Mouse (Mus musculus) neural tube, embryonic 14.5 days (tissue): ENCODE data around the gene Kcnq5. TPM values are rescaled to one million over a fixed set of nuclear protein-coding genes. Genes with fewer than 3 reads are reported as not detected.

Experiments used
- ATAC-seq: fragments of 200-750 bp; cut with Nextera tagmentation; 2 replicates; pipeline ENCODE4 v1.8.0; 2017; ENCODE audit warnings: low read depth, mild to moderate bottlenecking, moderate TSS enrichment, moderate library complexity
- H3K27ac ChIP-seq: fragments of 300-500 bp; sonication (generic); 2 replicates; pipeline ENCODE4 v1.5.1; 2014; ENCODE audit warnings: low read depth, mild to moderate bottlenecking, control low read depth, low read length, moderate library complexity, mixed read lengths
- H3K27me3 ChIP-seq: fragments of 300-500 bp; sonication (generic); 2 replicates; pipeline ENCODE4 v1.6.1; 2014; ENCODE audit warnings: low read length; ENCODE audit not compliant: control insufficient read depth, insufficient read depth
- H3K36me3 ChIP-seq: fragments of 300-500 bp; sonication (generic); 2 replicates; pipeline ENCODE4 v1.6.1; 2014; ENCODE audit warnings: low read length, mixed read lengths; ENCODE audit not compliant: control insufficient read depth, insufficient read depth
- H3K4me1 ChIP-seq: fragments of 300-500 bp; sonication (generic); 2 replicates; pipeline ENCODE4 v1.6.1; 2014; ENCODE audit warnings: low read length; ENCODE audit not compliant: control insufficient read depth, insufficient read depth
- H3K4me2 ChIP-seq: fragments of 300-500 bp; sonication (generic); 2 replicates; pipeline ENCODE4 v1.6.1; 2014; ENCODE audit warnings: mild to moderate bottlenecking, low read depth, low read length, control low read depth
- H3K4me3 ChIP-seq: fragments of 300-500 bp; sonication (generic); 2 replicates; pipeline ENCODE4 v1.5.1; 2014; ENCODE audit warnings: low read depth, low read length, control low read depth, mixed read lengths
- H3K9ac ChIP-seq: fragments of 300-500 bp; sonication (generic); replicated peaks from 2 replicates; pipeline ENCODE4 v1.6.1; 2014; ENCODE audit warnings: low read depth, mild to moderate bottlenecking, control low read depth, low read length, mixed read lengths
- H3K9me3 ChIP-seq: fragments of 300-500 bp; sonication (generic); 2 replicates; pipeline ENCODE4 v1.6.1; 2016; ENCODE audit warnings: low read length; ENCODE audit not compliant: control insufficient read depth
- WGBS: fragments of 180-500 bp; shearing (Covaris S2); extraction: QIAGEN DNeasy Blood & Tissue Kit; methylation state at CpG from one replicate; pipeline ENCODE4 v1.1.7; 2014; 5-methylcytosine and 5-hydroxymethylcytosine counted together
- polyA plus RNA-seq: library from polyadenylated mRNA; unstranded; fragments of >200 nt; fragmentation: Nextera tagmentation; extraction: Ambion mirVana; gene quantifications from 2 replicates; pipeline ENCODE4 v1.2.1, GENCODE M21; 2014

Kcnq5 gene
- polyA plus RNA-seq, 1 experiment from 2014 or later = 2.6 TPM

DNA sequence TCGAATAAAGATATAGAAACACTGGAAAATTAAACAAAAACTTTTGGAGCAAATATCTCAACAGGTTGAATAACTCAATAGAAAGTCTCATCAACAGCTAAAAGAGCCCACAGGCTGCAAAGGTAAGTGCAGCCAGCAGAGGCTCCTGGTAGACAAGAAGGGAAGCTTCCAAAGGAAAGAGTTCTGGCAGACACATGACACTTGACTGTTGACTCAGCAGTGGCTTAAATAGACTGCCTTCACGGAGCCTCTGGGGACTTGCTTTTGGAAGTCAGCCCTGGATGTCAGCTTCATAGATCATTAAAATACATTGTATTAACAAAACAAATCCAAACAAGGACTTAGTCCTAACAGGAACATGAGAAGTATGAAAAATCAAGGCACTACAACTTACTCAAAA, 513.5 kb downstream of the Kcnq5 start:
- Histone ChIP-seq H3K9me3 (no peaks in the 10 kb centered on the region), H3K4me2 (no peak overlapping the region), H3K4me1 (no peaks in the 10 kb centered on the region), H3K27ac (no peak overlapping the region), H3K27me3 (no peaks in the 10 kb centered on the region), H3K4me3 (no peak overlapping the region), H3K9ac (no peak overlapping the region), H3K36me3 (no peaks in the 10 kb centered on the region)
- ATAC-seq = no peak
- 82% methylated on average over 2 of the region's 2 CpGs for WGBS

DNA sequence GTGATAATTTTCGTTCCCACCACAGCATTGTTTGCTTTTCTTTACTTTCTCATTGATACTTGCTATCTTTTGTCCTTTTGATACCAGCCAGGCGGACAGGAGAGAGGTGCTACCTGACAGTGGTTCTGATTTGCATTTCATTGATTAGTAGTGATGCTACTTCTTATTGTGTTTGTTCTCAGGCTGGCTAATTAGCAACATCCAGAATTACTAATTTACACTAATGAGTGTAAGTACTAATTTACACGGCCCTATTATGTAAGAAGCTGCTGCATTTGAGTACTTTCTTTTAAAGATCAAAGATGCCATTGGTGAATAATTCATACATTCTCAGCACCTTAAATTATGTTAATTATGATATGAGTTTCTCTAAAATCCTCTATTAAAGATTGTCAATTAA, 525.0 kb downstream of the Kcnq5 start:
- H3K4me1 ChIP-seq = no peaks in the 10 kb centered on the region
- H3K4me3 ChIP-seq = no peak overlapping the region
- H3K27ac ChIP-seq = no peak overlapping the region
- no peak for ATAC-seq
- H3K4me2 ChIP-seq = no peak overlapping the region
- 64% methylated on average over 3 of the region's 3 CpGs for WGBS
- no peaks in the 10 kb centered on the region for H3K27me3 ChIP-seq
- H3K9me3 ChIP-seq = no peaks in the 10 kb centered on the region
- no peak overlapping the region for H3K9ac ChIP-seq
- H3K36me3 ChIP-seq = no peaks in the 10 kb centered on the region

DNA sequence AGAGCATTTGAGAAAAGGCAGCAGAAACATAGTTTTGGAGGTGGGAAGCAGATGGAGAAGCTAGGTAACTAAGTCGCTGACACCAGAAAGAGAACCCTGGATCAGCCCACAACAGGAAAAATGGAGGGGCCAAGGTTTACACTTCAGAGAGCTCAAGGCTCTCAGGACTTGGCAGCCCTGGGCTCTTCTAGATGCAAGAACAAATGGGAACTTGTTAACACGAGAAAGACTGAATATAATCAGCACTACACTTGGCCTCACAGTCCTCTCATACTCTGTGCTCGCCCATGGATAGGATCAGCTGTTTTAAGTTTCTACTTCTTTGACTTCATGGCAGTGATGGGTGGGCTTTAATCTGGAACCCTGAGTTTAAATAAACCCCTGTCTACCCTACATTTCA, 526.9 kb downstream of the Kcnq5 start:
- H3K4me1 ChIP-seq = no peaks in the 10 kb centered on the region
- no peak for ATAC-seq
- no peaks in the 10 kb centered on the region for H3K36me3 ChIP-seq
- H3K27me3 ChIP-seq = no peaks in the 10 kb centered on the region
- no peak overlapping the region for H3K4me2 ChIP-seq
- no peaks in the 10 kb centered on the region for H3K9me3 ChIP-seq
- no peak overlapping the region for H3K9ac ChIP-seq
- no peak overlapping the region for H3K4me3 ChIP-seq
- WGBS = 75% methylated on average over 3 of the region's 3 CpGs
- H3K27ac ChIP-seq = no peak overlapping the region

DNA sequence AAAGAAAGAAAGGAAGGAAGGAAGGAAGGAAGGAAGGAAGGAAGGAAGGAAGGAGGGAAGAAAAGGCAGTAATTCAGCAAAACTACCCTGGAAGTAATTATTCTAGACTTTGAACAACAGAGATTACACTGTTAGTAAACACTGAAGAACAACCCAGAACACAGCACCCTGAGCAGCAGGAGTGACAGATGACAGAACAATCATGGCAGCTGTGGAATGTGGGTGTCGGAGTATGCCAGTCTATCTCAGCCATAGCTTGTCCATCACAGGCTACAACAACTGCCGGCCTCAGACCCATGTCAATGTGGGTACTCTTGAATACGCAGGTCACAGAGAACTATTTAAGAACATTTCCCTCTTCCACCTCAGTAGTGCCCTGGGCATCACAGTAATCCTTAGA, 530.1 kb downstream of the Kcnq5 start:
- no peaks in the 10 kb centered on the region for H3K36me3 ChIP-seq
- ATAC-seq = no peak
- WGBS = 98% methylated on average over 3 of the region's 3 CpGs

DNA sequence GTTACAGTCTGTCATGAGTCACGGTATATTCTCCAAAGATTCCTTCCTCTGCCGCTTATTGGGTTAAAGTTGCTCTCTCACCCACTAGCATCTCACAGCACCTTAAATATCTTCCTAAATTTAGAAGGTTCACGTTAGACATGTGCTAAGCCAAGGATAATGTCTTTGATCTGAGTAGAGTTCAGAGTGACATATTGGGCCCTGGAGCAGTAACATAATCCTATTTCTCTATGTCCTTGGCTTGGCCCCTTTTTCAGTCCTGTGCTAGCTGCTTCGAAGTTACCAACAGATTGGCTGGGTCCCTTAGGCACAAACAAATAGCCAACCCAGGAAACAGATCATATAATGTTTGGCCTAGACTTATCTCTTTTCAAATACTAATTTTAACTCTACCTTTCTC, 533.7 kb downstream of the Kcnq5 start:
- H3K27ac ChIP-seq = no peak overlapping the region
- H3K4me2 ChIP-seq = no peak overlapping the region
- WGBS = 77% methylated on average over 4 of the region's 4 CpGs

More for the DNA sequence above, 530.1 kb downstream of the Kcnq5 start:
- H3K4me2 ChIP-seq = no peak overlapping the region
- no peak overlapping the region for H3K9ac ChIP-seq
- no peaks in the 10 kb centered on the region for H3K27me3 ChIP-seq
- H3K27ac ChIP-seq = no peak overlapping the region
- no peak overlapping the region for H3K4me3 ChIP-seq
- no peaks in the 10 kb centered on the region for H3K9me3 ChIP-seq
- H3K4me1 ChIP-seq = no peaks in the 10 kb centered on the region

DNA sequence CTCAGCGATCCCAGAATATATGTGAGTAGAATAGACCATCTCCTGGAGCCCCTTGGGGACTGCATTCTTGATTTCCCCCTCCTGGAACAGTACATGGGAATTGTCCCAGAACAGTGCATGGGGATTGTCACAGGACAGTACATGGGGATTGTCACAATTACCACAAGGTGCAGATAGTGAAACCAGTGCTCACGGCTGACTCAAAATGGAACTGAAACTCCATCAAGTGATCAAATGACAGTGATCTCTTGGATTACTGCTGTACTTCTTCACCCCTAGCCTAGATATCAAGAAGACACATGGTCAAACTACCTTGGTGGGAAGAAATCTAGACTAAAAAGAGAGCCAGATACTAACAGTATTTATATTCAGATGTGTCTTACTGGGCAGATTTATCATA, 536.1 kb downstream of the Kcnq5 start:
- H3K27me3 ChIP-seq = no peaks in the 10 kb centered on the region
- H3K4me2 ChIP-seq = no peak overlapping the region
- no peak overlapping the region for H3K27ac ChIP-seq
- H3K4me3 ChIP-seq = no peak overlapping the region
- no peak overlapping the region for H3K9ac ChIP-seq
- no peaks in the 10 kb centered on the region for H3K36me3 ChIP-seq
- no peaks in the 10 kb centered on the region for H3K9me3 ChIP-seq
- ATAC-seq = no peak
- no peaks in the 10 kb centered on the region for H3K4me1 ChIP-seq
- 92% methylated on average over 2 of the region's 2 CpGs for WGBS

More for the DNA sequence above, 533.7 kb downstream of the Kcnq5 start:
- no peak overlapping the region for H3K9ac ChIP-seq
- H3K27me3 ChIP-seq = no peaks in the 10 kb centered on the region
- H3K36me3 ChIP-seq = no peaks in the 10 kb centered on the region
- H3K4me1 ChIP-seq = no peaks in the 10 kb centered on the region
- no peaks in the 10 kb centered on the region for H3K9me3 ChIP-seq
- H3K4me3 ChIP-seq = no peak overlapping the region
- ATAC-seq = no peak

DNA sequence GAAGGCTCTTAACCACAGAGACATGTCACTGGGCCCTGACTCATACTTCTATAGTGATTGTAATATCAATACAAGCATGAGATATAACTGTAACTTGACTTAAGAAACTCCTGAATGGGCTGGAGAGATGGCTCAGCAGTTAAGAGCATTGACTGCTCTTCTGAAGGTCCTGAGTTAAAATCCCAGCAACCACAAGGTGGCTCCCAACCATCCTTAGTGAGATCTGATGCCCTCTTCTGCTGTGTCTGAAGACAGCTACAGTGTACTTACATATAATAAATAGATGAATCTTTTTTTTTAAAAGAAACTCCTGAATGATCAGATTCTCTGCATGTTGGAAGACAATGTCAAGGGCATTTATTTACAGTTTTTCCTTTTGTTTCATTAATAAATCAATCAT, 542.4 kb downstream of the Kcnq5 start:
- Histone ChIP-seq H3K4me1 (no peaks in the 10 kb centered on the region), H3K4me3 (no peak overlapping the region), H3K4me2 (no peak overlapping the region), H3K9me3 (no peaks in the 10 kb centered on the region), H3K27ac (no peak overlapping the region), H3K9ac (no peak overlapping the region), H3K36me3 (no peaks in the 10 kb centered on the region), H3K27me3 (no peaks in the 10 kb centered on the region)
- ATAC-seq = no peak

DNA sequence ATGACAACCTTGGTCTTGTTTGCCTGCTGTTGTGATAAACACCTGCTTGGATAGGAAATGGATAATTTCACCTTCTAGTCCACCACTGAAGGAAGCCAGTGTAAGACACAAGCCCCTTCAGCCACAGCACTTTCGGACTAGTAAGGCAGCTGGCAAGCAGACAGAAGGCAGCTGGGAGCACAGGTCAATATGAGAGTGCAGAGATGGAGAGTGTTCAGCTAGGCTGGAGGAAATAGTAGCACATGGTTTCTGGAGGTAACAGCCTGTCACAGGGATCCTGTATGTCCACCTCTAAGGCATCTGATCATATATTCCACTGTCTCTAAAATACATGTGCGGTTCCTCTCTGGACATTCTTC, 549.6 kb downstream of the Kcnq5 start:
- H3K27ac ChIP-seq = no peak overlapping the region
- no peak overlapping the region for H3K9ac ChIP-seq
- no peaks in the 10 kb centered on the region for H3K27me3 ChIP-seq
- no peak for ATAC-seq
- H3K4me2 ChIP-seq = no peak overlapping the region
- no peaks in the 10 kb centered on the region for H3K4me1 ChIP-seq
- WGBS = 96% methylated on average over 2 of the region's 2 CpGs
- no peaks in the 10 kb centered on the region for H3K36me3 ChIP-seq
- no peak overlapping the region for H3K4me3 ChIP-seq
- no peaks in the 10 kb centered on the region for H3K9me3 ChIP-seq

DNA sequence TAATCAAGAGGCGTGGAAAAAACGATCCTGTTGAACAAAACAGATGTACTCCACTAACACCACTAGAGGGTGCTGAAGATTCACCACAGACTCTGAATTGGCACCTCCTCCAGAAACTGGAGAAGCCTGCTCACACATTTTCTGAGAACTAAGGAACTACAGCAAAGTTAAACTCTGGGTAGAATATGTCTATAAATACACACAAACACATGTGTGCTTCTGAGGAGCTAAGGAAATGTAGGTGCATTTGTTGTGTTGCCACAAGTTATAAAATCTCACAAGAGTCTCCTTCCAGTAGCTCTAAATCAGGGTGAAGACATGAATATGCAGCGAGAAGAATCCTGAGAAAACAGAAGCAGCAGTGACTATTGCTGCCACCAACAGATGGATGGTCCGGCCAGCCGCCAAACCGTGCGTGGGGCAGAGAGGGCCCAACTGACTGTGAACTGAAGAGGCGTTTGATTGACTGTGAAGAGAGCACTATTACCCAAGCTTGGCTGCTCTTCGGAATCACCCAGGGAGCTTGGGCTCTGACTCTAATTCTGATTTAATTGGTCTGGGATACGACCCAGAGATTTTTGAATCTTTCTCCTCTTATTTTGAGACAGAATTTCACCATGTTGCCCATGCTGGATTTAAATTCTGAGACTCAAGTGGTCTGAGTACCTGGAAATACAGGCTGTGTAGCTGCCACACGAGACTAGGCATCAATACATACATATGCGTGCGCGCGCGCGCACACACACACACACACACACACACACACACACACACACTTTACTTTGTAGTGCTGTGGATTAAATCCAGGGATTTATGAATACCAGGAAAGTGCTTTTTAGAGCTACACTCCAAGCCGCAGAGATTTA, 550.2 kb downstream of the Kcnq5 start:
- no peak overlapping the region for H3K27ac ChIP-seq
- H3K27me3 ChIP-seq = no peaks in the 10 kb centered on the region
- 49% methylated on average over 18 of the region's 18 CpGs for whole genome bisulfite sequencing

More for the DNA sequence above, 550.2 kb downstream of the Kcnq5 start:
- ATAC-seq = peak; percentile 90
- no peak overlapping the region for H3K9ac ChIP-seq
- no peak overlapping the region for H3K4me2 ChIP-seq
- H3K9me3 ChIP-seq = no peaks in the 10 kb centered on the region
- H3K36me3 ChIP-seq = no peaks in the 10 kb centered on the region
- no peak overlapping the region for H3K4me3 ChIP-seq
- H3K4me1 ChIP-seq = no peaks in the 10 kb centered on the region
